Mouse (Mus musculus): ENCODE measurements at regions not wholly inside any gene's neighbourhood (a gene's known extent, or its start where the extent isn't known, plus 50 kb on each side); places are given as distances from the start of the nearest gene placed in this dataset.

- no peak for DNase-seq
Observed at GRCm38 (mm10) chr9:101348771-101349170, 97.2 kb upstream of the Ppp2r3a start.

DNA sequence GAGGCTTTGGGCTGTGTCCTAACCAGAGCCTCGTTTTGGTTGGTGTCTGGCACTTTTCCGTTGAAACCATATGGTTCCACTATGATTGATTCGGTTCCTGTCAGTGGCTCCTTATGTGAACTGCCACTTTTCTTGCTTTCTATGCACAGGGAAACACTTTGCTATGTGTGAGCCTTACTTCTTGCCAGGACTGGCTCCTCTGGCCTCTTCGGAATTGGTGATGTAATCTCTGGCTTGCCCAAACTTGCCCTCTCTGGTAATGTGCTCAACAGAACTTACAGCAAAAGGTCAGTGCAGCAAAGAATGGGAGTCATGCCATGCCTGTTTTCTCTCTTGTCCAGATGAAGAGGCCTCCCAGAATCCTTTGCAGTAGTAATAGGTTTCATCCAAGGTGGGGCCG, 91.3 kb upstream of the Ppp2r3a start:
- DNase-seq = no peak

DNA sequence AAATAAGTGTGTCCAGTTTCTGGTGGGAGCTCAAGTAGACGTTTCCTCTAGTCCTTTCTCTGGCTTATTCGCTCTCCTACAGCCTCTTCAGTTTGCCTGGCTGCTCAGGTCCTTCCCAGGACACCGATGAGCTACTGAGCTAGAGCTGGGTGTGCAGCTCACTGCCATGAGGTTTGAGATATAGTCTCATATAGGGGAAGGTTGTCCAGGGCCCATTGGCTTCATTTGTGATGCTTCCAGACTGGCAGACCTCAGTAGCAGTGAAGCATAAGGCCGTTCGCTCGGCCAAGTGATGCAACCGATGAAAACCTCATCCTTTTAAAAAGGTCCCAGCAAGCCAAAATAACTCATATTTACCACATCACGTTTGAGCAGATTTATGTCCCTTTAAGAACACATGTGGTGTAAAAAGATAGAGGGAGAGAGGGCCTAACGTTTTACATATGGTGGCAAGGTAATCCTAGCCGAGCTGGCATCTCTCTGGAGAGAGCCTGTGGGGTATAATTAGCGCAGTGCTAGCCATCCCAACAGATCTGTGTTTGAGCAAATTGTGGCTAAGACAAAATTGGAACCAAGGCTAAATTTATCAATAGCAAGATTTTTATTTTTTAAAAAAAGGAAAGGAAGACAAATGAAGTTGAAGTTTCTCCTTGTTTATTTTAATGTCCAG, 89.3 kb upstream of the Ppp2r3a start:
- DNase-seq = peak; percentile 6

DNA sequence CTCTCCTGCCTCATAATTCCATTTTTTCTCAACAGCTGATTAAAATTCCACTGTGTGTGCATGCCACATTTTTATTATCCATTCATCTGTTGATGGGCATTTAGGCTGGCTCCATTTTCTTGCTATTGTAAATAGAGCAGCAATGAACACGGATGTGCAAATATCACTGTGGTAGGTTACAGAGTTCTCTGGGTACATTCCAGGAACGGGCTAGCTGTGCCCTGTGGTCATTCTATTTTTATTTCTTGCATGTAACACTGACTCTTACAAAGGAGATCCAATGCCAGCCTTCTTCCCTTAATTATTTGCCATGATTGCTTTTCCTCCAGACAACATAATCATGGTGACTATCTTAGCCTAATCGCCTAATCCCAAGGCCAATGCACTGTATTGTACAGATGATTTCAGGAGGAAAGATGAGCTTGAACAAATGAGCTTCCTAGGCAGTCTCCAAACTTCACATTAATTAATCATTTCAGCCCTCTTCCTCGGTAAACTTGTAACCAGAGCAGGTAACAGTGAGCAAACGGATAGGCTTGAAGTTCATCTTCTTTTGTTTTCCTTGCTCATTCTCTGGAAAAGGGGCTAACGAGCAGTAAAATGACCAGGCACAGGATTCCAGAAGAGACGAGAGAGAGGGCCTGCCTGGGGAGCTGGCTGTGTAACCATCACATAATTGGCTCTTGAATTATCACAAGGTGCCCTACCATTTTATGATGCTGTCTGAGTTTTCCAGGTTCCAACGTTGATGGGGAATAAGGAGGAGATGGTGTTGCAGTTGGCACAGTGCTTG, 77.6 kb upstream of the Ppp2r3a start:
- DNase-seq = no peak

DNA sequence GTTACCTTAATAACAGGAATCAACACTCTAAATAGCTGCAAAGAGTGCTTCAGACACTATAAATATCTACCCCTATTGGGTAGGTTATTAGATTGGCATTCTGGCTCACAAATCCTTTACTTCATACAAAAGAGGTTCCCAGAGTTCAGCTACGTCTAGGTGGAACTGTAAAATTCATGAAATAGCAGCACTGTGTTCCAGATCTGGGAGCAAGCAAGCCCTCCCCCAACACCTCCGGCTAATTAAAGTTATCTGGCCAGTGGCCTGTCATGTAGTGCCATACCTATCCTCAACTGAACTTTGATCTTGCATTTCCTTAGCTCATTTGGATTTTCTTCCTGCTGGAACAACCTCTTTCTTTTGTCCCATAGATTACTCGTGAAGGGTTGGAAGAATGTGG, 75.4 kb upstream of the Ppp2r3a start:
- no peak for DNase-seq

GRCm38 (mm10) chr9:101314036-101314435, 62.4 kb upstream of the Ppp2r3a start:
- peak; percentile 31 for DNase-seq

- no peak for DNase-seq
Observed at GRCm38 (mm10) chr9:101306408-101306935, 54.9 kb upstream of the Ppp2r3a start.

DNA sequence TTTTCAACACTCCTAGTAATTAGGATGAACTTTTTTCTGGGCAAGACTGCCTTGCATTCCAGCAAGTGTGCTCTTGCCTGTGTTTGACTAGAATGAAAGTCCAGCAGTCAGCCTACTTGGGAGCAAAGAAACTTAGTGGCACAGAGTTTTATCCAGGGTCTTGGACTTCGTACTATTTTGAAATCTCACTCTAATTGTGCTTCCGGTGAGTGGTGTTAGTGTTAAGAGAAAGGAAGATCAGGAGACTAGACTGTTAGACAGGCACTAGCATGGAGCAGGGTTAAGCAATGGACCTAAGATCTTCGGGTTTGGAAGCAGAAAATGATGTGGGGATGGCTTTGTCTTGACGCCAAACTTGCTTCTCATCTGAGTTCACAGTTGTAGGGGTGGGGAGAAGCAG, 54.1 kb upstream of the Ppp2r3a start:
- DNase-seq = no peak
